Mouse (Mus musculus): ENCODE measurements around the gene Esyt2.
"Not testable (repeated sequence)": the region's sequence is repeated elsewhere in the genome, so short reads cannot be mapped to it uniquely, and the experiment has no call there.

The Esyt2 gene

DNA sequence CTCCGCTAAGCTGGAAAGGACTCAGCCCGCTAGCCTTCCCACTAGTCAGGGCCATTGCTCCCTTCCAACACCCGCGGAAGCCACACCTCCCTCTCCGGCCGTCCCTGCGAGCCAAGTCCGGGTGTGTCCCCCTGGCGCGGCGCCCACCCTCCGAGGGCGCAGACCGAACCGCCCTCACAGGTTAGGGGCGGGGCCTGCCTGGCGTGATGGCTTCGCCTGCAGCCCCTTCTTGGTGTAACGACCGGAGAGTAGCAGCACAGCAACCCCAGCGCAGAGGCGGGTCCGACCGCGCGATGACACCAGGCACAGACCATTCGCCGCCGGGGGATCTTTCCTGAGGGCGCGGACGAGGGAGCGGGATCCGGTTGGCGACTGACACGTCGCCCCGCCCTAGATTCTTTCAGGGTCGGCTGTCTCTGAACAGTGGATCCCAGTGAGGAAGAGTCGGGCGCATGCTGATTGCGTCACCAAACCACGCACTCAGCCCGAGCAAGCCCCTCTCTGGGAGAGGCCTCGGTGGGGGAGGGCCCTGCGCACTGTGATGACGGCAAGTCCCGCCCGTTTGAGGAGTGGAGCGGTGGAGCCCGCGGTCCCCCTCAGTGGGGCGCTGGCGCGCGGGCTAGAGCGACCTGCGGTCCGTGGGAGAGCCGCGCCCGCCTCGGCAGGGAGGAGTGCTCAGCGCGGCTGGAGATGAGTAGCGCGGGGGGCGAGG is at the start of gene Esyt2:
Esyt2 (plus strand) TSS at position 544 of the 712 bp plus-strand sequence.
- peak; percentile 99 for DNase-seq (ENCODE audit: low spot score)

DNA sequence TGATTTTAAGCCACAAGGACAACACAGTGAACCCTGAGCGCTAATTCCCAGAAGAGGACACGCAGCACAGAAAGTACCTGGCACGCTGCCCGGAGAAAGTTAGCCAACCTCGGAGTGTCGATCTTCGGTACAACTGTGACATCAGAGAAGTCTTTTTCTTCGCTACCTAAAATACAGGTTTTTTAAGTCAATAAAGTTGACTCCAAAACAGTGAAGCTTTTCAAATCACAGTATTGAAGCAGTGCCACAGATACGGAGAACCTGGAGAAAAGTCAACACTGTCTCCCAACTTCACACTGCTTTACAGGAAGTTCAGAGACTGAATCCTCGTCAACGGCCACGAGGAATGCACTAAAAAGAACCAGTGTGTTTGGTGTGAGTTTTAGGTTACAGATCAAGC is 49.4 kb upstream of the Esyt2 start:
- no peak for DNase-seq (ENCODE audit: low spot score)

DNA sequence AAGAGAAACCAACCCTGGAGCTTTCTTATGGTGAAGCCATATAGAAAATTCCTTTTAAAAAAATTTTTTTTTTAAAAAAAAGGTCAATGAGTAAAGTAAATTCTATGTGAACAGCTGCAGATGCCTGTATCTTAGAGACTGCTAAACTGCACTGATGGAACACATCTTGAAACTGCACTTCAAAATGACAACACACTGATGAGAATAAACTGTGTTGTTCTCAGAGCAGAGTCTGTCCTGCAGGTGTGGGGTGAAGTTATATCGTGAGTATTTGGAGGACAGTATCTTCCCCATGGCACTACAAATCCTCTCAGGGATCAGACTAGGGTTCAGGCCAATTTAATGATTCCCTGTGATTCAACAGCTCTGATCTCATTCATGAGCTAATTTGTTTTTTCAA is 48.9 kb upstream of the Esyt2 start:
- DNase-seq (ENCODE audit: low spot score), result no peak

DNA sequence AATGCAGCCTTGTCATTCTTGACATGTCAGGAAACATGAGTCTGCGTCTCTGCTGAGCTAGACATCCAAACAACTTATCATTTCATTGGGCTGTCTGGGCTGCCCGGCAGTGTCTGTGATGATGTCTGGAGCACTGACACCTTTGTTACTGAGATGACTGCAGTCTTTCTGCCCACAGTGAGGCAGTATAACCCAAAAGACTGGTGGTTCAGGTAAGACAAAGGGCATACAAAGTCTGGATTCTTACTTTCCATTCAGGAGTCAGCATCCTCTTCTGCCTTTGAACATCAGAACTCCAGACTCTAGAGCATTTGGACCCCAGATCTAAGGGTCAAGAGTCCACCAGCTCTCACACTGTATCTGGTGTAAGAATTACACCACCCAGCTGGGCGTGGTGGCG is 45.6 kb upstream of the Esyt2 start:
- DNase-seq (ENCODE audit: low spot score), result no peak

DNA sequence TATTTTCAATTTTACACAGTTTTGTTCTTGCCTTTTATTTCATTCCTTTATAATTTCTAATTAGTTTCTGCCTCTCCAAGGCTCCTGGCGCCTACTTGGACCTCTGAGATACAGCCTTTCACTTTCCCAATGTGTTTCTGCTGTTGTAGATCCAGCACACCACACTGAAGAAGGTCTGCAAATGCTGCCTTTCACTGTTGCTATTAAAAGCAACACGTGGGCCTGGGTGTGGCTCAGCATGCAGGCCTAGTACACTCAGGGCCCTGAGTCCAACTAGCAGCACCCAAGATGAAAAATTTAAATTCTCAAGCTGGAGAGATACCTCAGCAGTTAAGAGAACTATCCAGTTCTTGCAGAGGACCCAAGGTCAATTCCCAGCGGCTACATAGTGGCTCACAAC is 44.3 kb upstream of the Esyt2 start:
- no peak for DNase-seq (ENCODE audit: low spot score)

DNA sequence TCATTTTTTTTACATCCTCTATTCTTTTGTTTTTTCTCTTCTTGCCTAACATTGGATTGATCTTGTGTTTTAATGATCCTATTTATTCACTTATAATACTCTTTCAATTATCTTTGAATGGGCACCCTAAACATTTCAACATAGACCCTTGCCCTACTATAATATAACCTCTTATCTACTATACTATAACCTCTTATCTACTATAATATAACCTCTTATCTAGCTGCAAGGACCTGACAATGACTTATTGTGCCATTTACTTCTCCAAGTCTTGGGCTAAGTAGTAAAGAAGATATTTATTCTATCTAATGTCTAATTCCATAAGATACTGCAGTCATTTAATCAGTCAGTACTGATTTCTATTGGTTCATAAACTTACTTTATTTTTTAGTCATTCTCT is 42.6 kb upstream of the Esyt2 start:
- no peak for DNase-seq (ENCODE audit: low spot score)

DNA sequence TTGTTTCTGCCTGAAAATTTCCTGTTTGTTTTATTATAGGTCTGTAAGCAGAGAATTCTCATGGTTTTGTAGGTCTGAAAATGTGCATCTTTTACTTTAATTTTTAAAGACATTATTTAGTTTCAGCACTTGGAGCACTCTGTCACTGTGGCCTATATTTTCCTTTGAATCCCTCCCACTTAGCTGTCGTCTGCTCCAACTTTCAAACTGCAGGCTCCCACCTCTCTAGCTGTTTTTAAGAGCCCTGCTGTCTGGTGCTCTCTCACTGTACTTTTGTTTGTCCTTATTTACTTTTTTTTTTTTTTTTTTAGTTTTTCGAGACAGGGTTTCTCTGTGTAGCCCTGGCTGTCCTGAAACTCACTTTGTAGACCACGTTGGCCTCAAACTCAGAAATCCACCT is 42.2 kb upstream of the Esyt2 start:
- DNase-seq (ENCODE audit: low spot score), result no peak

DNA sequence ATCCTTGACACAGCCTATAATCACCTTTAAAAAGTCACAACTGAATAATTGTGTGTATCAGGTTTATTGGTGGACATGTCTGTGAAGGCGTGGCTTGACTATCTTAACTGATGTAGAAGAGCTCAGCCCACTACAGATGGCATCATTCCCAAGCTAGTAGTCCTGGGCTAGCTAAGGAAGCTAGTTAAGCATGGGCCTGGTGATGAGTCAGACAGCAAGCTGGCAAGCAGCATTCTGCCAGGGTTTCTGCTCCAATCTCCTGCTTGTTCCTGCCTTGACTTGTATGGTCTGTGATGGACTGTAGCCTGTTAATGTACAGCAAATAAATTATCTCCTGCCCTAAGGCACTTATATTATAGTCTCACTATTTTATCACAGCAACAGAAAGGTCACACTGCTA is 36.4 kb upstream of the Esyt2 start:
- no peak for DNase-seq (ENCODE audit: low spot score)

DNA sequence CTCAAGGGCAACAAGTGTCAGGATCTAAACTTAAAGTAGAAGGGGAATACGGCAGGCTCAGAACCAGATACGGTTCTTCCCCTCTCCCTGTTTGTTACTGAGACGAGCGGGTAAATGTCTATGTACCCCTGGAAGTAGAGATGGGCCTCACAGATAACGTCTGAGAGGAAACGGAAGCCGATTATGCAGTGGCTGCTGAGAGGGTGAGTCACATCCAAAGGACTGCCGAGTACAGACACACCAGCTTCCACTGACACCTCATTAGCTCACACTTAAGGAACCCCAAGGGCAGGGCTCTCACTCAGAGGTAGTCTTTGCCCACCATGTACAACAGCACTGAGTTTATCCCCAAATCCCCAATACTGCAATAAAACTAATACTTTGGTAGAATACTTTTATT is 26.3 kb upstream of the Esyt2 start:
- DNase-seq (ENCODE audit: low spot score), result no peak

DNA sequence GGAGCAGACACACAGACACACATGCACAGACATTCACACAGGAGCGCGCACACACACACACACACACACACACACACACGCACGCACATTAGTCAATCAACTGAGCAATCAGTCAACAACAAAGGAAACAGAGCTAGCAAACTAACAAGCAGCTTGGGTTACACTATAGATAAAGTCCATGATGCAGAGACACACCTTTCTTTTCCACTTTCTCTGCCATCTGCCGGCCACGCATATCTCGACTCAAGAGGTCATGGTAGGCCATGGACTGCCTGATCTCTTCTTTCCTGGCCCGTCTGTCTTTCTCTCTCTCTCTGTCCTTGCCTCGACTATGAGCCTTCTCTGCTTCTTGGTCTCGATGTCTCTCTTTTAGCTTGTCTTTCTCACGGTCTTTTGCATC is 25.4 kb upstream of the Esyt2 start:
- no peak for DNase-seq (ENCODE audit: low spot score)

DNA sequence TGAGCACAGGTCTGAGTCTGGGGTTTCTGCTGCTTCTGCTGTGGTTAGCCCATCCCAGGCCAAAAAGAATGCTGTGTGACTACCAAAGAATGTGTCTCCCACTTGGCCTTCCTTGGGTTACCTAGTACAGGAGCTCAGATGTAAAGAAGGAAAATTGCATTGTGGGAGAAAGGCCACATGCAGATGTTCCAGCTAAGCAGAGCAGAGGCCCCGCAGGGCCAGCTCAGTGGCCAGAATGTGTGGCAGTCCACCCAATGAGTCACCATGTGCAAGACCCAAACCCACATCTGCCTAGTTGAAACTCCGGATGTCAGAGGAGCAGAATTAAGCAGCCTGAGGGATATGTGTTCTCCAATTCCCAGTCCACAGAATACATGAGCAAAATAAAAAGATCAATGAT is 22.7 kb upstream of the Esyt2 start:
- DNase-seq (ENCODE audit: low spot score), result no peak

DNA sequence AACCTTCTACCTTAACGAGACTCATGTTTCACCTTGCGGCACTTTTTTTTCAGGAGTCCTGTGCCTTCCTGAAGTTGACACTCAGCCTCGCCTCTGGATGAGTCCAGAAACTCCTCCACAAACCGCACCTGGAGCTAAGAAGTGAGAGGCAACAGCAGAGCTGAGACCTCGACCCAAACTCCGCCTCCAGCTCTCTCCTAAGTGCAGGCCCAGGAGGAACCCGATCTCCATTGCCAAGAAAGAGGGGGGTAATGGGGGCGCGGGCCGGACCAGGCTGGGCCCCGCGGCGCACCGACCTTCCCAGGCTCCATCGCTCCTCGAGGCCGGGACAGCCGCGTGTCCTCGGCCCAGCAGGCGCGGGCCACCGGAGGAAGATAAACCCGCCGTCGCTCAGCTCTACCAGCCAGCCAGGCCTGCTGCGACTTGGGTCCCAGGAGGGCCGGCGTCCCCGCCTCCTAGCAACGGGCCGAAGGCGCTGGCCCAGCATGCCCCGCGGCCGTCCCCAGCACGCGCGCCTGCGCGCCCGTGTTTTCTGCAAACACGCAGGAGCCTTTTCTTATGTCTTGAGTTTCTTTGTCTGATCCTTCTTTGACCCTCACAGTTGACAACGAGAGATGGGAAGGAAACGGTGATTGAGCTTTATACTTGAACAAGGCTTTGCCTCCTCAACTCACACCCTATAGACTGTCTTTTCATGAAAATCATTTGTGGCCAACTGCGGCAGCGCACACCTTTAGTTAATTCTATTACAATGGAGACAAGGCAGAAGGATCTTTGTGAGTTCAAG is 18.2 kb upstream of the Esyt2 start, which contains the start of gene Wdr60:
Wdr60 (minus strand) TSS at position 468 of the 787 bp plus-strand sequence.
- DNase-seq (ENCODE audit: low spot score), result peak; percentile 76

DNA sequence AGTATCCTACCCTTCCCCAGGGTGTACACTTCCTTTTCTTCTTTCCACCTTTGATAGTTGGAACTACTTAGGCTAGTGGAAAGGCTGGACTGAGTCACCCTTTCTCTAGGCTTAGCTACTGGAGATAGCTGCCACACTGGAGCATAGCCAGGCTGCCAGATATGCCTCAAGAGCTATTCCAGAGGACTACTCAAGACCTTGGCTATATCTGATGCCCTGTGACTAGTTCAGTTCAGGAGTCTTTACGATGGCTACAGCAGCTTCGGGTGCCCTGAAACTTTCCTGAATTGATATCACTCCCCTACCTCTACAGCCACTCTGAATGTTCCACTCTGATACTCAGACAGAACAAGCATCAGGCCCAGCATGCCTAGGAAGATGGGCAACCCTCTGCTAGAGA is 16.2 kb upstream of the Esyt2 start:
- no peak for DNase-seq (ENCODE audit: low spot score)

DNA sequence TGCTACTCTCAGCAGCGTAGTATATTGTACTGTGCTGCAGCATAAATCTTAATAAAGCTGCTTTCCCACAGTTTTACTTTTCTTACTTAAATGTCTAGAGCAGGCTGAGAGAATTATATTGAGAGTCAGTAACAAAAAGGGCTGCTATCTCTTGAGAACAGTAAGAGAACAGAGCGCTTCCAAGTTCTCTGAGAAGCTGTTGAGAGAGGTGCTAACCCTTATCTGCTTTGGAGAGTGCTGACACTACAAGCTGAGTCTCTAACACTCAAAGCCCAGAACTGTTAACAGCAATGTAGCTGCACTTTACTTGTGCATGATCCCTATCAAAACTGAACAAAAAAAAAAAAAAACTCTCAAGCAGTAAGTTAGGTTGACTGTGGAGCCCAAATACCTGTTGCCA is 15.7 kb upstream of the Esyt2 start:
- DNase-seq (ENCODE audit: low spot score), result no peak

DNA sequence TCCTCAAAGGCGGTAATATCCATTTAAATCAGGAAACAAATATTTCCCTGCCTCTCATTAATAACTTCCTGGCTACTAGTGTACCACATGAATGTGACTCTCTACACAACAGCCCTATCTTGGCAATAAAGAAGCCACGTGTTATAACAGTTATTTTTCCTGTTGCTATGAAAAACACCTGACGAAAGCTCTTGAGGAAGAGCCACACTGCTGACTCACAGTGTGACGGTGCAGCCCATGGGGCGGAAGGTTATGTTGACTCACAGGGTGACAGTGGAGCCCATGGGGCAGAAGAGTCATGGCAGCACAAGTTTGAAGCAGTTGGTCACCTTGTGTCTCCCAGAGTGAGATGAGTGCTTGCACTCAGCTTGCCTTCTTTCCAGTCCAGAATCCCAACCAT is 11.5 kb upstream of the Esyt2 start:
- no peak for DNase-seq (ENCODE audit: low spot score)

DNA sequence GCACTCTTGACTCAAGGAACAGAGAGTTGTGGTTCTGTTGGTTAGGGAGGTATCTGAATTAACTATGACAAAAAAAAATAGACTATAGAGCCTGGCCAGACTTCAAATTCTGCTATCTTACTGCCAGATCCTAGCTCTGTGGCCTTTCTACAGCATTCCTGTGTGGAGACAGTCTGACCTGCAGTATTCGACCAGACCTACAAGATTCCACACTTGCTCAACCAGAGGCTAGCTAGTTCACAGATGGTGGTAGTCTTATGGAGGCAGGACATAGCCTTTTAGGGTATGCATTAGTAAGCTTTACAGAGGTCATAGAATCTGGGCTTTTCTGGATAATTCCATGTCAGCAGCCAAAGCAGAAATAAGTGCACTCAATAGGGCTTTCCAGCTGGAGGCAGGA is 10.5 kb upstream of the Esyt2 start:
- no peak for DNase-seq (ENCODE audit: low spot score)

DNA sequence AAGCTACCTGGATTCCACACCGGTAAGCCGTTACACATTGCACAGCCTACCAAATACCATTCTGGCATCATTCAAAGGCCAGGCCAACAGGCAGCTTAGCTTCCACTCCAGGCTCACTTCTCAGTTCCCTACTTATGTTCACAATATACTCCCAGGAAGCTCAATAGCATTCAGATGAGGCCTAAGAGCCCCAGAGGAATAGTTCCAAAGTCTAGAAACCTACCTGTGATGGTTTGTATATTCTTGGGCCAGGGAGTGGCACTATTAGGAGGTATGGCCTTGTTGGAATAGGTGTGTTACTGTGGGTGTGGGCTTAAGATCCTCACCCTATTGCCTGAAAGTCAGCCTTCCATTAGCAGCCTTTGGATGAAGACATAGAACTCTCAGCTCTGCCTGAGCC is 9.9 kb upstream of the Esyt2 start:
- no peak for DNase-seq (ENCODE audit: low spot score)

DNA sequence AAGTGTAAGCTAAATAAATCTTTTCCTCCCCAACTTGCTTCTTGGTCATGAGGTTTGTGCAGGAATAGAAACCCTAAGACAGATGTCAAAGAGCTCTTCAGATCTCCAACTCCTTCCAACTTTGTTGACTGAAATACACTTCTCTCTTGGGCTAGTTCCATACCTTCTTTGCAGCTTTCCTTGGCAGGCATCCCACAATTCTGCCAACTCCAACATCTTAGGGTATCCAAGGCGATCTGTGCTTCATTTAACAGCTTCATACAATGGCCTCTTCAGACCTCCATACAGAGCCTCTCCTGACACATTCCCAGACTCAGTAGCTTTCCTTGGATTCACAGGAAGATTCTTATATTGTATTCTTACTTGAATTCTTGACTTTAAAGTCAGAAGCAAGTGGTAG is 7.3 kb upstream of the Esyt2 start:
- DNase-seq (ENCODE audit: low spot score), result no peak

DNA sequence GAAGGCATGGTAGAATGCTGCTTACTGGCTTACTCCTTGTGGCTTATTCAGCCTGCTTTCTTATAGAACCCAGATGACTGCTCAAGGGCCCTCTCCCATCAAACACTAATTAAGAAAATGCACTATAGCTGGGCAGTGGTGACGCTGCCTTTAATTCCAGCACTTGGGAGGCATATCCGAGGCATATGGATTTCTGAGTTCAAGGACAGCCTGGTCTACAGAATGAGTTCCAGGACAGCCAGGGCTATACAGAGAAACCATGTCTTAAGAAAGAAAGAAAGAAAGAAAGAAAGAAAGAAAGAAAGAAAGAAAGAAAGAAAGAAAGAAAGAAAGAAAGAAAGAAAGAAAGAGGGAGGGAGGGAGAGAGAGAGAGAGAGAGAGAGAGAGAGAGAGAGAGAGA is 5.9 kb upstream of the Esyt2 start, which contains the start of gene Gm11027:
Gm11027 (plus strand) TSS at position 301 of the 400 bp plus-strand sequence.
- DNase-seq (ENCODE audit: low spot score), result not testable (repeated sequence)

DNA sequence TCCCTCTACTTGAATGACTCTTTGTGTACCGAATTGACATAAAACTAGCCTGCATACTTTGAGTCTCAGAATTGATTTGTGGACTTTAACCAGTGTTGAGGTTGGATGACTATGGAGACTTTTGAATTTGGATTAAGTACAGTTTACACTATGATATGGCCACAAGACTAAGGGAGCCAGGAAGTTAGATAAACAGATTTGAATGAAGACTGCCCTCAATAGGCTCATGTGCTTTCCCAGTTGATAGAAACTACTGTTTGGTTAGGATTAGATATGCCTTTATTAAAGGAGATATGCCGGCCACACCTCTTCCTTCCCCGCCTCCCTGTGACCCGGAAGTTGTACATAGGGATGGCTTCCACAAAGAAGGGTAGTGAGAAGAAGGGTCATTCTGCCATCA is 5.4 kb upstream of the Esyt2 start:
- no peak for DNase-seq (ENCODE audit: low spot score)

DNA sequence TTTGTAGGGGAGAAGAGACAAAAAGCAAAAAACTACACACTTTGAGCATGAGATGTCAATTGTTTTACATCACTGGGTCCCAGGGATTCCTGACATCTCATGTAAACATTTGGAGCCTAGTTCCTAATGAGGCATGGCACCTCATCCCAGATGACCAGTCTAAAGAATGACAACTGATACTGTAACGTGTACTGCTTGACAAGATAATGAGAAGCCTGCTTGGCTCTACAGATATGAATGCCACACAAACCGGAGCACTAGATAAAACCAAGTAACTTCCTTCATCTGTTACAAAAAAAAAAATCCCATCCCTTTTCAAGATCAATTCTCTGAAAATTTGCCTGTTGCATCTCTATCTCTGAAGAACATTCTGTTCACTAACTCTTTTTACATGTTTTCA is 4.0 kb upstream of the Esyt2 start:
- no peak for DNase-seq (ENCODE audit: low spot score)

DNA sequence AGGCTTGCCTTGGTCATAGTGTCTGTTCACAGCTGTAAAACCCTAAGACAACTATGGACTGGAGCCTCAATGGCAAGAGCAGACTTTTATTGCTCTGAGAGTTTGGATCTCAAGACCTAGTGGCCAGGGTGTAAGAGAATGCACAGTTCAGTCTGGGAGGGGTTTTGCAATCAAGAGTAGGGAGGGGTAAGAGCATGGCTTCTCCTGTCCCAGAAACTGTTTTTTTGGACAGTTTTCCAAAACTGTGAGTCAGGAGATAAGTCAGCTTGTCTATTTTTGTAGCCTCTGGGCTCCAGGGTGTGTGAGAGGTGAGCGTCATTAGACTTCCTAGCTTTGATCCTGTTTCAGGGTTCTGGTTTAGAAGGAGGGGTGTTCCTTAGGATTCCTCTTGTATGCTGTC is 2.5 kb upstream of the Esyt2 start:
- DNase-seq (ENCODE audit: low spot score), result no peak

DNA sequence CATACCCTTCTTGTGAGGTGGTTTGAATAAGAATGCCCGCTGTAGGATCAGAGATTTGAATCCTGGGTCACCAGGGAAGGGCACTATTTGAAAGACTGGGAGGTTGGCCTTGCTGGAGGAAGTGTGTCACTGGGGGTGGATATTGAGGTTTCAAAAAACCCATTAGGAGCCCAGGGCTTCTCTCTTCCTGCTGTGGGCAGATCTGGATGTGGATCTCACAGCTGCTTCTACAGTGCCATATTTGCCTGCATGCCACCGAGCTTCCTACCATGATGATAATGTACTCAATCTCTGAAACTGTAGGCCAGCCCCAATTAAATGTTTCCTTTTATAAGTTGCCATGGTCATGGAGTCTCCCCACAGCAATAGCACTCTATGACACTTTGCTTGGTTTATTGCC is 1.8 kb upstream of the Esyt2 start:
- DNase-seq (ENCODE audit: low spot score), result no peak
